Mouse (Mus musculus) forebrain, embryonic 14.5 days (tissue): Measurements from ENCODE around the gene Lrrc75b. TPM values are rescaled to one million over a fixed set of nuclear protein-coding genes. Genes with fewer than 3 reads are reported as not detected.

Experiments
- ATAC-seq: fragments of 200-750 bp; cut with Nextera tagmentation; 2 replicates; pipeline ENCODE4 v1.8.0; 2017; ENCODE audit warnings: mild to moderate bottlenecking, moderate library complexity
- DNase-seq: peaks from one replicate; pipeline ENCODE4 v3.0.0-alpha.2; 2015; ENCODE audit warnings: low spot score
- H3K27ac ChIP-seq: fragments of 300-500 bp; sonication (generic); 2 replicates; pipeline ENCODE4 v1.5.1; 2014; ENCODE audit warnings: low read depth, mild to moderate bottlenecking, control low read depth, low read length, moderate library complexity
- H3K27me3 ChIP-seq: fragments of 300-500 bp; sonication (generic); replicated peaks from 2 replicates; pipeline ENCODE4 v1.6.1; 2014; ENCODE audit warnings: low read length, control low read depth, mixed read lengths; ENCODE audit not compliant: control insufficient read depth, insufficient read depth
- H3K36me3 ChIP-seq: fragments of 300-500 bp; sonication (generic); 2 replicates; pipeline ENCODE4 v1.6.1; 2014; ENCODE audit warnings: low read length, control low read depth; ENCODE audit not compliant: control insufficient read depth, insufficient read depth
- H3K4me1 ChIP-seq: fragments of 300-500 bp; sonication (generic); 2 replicates; pipeline ENCODE4 v1.6.1; 2014; ENCODE audit warnings: antibody characterized with exemption, low read length, control low read depth; ENCODE audit not compliant: control insufficient read depth, insufficient read depth
- H3K4me2 ChIP-seq: fragments of 300-500 bp; sonication (generic); 2 replicates; pipeline ENCODE4 v1.6.1; 2014; ENCODE audit warnings: mild to moderate bottlenecking, control low read depth, low read length
- H3K4me3 ChIP-seq: fragments of 300-500 bp; sonication (generic); 2 replicates; pipeline ENCODE4 v1.5.1; 2014; ENCODE audit warnings: low read depth, low read length, control low read depth
- H3K9ac ChIP-seq: fragments of 300-500 bp; sonication (generic); 2 replicates; pipeline ENCODE4 v1.6.1; 2014; ENCODE audit warnings: mild to moderate bottlenecking, low read length, control low read depth, moderate library complexity
- H3K9me3 ChIP-seq: fragments of 300-500 bp; sonication (generic); replicated peaks from 2 replicates; pipeline ENCODE4 v1.6.1; 2016; ENCODE audit warnings: low read length, control low read depth, mixed read lengths; ENCODE audit not compliant: control insufficient read depth
- WGBS: fragments of 180-500 bp; shearing (Covaris S2); extraction: QIAGEN DNeasy Blood & Tissue Kit; methylation state at CpG from one replicate; pipeline ENCODE4 v1.1.7; 2014; 5-methylcytosine and 5-hydroxymethylcytosine counted together
- polyA plus RNA-seq: library from polyadenylated mRNA; unstranded; fragments of >200 nt; fragmentation: Nextera tagmentation; extraction: Ambion mirVana; gene quantifications from 2 replicates; pipeline ENCODE4 v1.2.1, GENCODE M21; 2014

Gene Lrrc75b
- 15.7 and 18.8 TPM in 2 replicates for polyA plus RNA-seq

DNA sequence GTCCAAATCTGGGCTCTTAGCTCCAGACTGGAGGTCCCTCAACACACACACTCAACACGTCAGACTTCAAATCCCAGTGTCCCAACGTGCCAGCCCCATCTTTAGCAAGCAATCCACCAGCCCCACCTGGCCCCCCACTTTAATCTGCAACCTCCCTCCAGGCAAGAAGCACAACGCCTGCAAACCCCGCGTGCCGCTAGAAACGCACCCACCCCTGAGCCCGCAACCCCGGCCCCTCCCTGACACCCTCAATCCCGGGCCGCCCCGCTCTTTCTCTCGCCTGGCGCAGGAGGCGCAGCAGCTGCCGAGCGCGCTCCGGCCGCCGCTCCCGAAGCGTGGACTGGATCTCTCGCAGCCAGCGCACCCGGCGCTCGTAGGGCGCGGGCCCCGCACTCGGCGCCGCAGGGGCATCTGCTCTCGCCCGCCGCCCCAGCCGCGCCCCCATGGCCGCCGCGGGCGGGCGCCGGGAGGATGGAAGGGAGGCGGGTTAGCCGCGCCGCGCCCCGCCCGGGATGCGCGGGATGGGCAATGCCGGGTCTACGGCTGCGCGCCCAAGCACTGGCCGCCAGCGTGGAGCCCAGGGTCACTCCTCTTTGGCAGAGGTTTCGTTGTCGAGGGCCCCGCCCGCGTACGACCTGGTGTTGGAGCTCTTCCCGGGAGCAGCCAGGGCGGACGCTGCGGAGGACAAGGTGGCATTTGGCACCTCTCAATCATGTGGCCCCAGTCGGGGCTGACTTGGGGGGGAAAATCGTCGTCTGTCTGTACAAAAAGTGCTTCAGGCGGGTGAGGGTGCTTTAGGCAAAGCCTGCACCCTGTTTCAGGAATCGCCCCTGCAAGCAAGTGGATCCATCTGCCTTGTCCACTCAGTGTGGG is at the start of gene Lrrc75b:
Gene Lrrc75b (minus strand): TSS at position 655 of the 873 bp plus-strand sequence.
- Histone ChIP-seq H3K4me3 (peak within 1 kb of the TSS; percentile 63), H3K36me3 (peaks cover 17% of the 10 kb centered on the region; the same call in 1 of the 2 replicates), H3K9me3 (no peaks in the 10 kb centered on the region), H3K4me1 (peaks cover 39% of the 10 kb centered on the region), H3K4me2 (peak within 1 kb of the TSS; percentile 88), H3K27ac (peak within 1 kb of the TSS; percentile 89), H3K27me3 (no peaks in the 10 kb centered on the region), H3K9ac (peak within 1 kb of the TSS; percentile 89)
- DNase-seq = peak; percentile 62
- peak; percentile 40 for ATAC-seq
- under 1% methylated on average over 59 of the region's 75 CpGs for WGBS

DNA sequence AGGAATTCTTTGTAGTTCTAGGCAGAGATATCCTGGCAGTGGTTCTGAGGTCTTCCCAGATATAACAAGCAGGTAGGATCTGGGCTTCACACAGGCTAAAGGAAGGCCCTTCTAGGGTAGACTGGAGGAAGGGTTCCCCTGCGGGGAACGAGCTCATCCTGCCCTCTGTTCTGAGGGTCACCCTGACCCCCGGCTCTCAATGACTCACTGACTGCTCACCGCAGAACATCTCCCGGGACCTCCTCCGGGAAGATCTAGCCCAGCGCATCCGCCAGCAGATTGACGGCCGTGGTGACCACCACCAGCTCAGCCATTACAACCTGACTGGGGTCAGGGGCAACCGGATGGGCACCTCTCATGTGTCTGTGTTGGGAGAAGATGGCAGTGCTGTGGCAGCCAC is 48.8 kb upstream of the Lrrc75b start:
- DNase-seq (no peak), ATAC-seq (no peak)
- Histone ChIP-seq H3K27ac (no peak overlapping the region), H3K4me1 (no peaks in the 10 kb centered on the region), H3K36me3 (no peaks in the 10 kb centered on the region), H3K27me3 (no peaks in the 10 kb centered on the region), H3K4me3 (no peak overlapping the region), H3K9me3 (no peaks in the 10 kb centered on the region), H3K4me2 (no peak overlapping the region), H3K9ac (no peak overlapping the region)
- 93% methylated on average over 11 of the region's 11 CpGs for WGBS

GRCm38 (mm10) chr10:75607253-75607652 is 47.1 kb upstream of the Lrrc75b start:
- ATAC-seq = no peak
- H3K36me3 ChIP-seq = no peaks in the 10 kb centered on the region
- no peak overlapping the region for H3K4me2 ChIP-seq
- H3K4me1 ChIP-seq = no peaks in the 10 kb centered on the region
- H3K4me3 ChIP-seq = no peak overlapping the region
- no peak for DNase-seq
- no peak overlapping the region for H3K9ac ChIP-seq
- 86% methylated on average over 4 of the region's 4 CpGs for WGBS
- no peaks in the 10 kb centered on the region for H3K9me3 ChIP-seq
- no peak overlapping the region for H3K27ac ChIP-seq
- no peaks in the 10 kb centered on the region for H3K27me3 ChIP-seq

- WGBS = 47% methylated on average over 11 of the region's 11 CpGs
- Histone ChIP-seq H3K27me3 (no peaks in the 10 kb centered on the region), H3K9me3 (no peaks in the 10 kb centered on the region), H3K36me3 (no peaks in the 10 kb centered on the region), H3K4me2 (no peak overlapping the region), H3K4me3 (no peak overlapping the region), H3K27ac (no peak overlapping the region), H3K9ac (no peak overlapping the region), H3K4me1 (no peaks in the 10 kb centered on the region)
- DNase-seq (no peak), ATAC-seq (no peak)
Observed at GRCm38 (mm10) chr10:75605162-75605846, 45.2 kb upstream of the Lrrc75b start.

GRCm38 (mm10) chr10:75600189-75600730 is 40.1 kb upstream of the Lrrc75b start:
- Histone ChIP-seq H3K36me3 (no peaks in the 10 kb centered on the region), H3K9me3 (0 out of 2 replicates have a peak, but pooled peaks cover 3% of the 10 kb centered on the region), H3K4me1 (no peaks in the 10 kb centered on the region), H3K4me3 (no peak overlapping the region), H3K27ac (no peak overlapping the region), H3K27me3 (no peaks in the 10 kb centered on the region), H3K4me2 (no peak overlapping the region), H3K9ac (no peak overlapping the region)
- DNase-seq (no peak), ATAC-seq (no peak)
- WGBS = 89% methylated on average over 7 of the region's 7 CpGs

DNA sequence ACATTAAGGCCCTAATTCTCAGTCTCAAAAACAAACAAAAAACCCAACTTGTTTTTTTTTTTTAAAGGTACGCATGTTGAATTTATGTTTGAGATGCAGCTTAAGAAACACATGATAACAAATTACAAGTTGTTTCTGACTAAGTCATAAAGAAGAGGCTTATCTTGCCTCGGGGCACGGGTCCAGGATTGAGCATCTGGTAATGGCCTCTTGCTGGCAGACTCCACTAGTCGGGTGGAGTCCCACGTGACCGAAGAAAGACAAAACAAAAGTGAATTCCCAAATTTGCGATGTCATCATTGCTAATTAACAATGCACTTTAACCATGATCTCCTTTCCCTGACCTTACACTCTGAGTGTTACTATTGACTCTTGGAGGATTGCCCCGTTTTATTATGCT is 35.9 kb upstream of the Lrrc75b start:
- Histone ChIP-seq H3K9ac (no peak overlapping the region), H3K4me3 (no peak overlapping the region), H3K9me3 (0 out of 2 replicates have a peak, but pooled peaks cover 3% of the 10 kb centered on the region), H3K4me1 (no peaks in the 10 kb centered on the region), H3K27me3 (no peaks in the 10 kb centered on the region), H3K27ac (no peak overlapping the region), H3K36me3 (no peaks in the 10 kb centered on the region), H3K4me2 (no peak overlapping the region)
- 76% methylated on average over 8 of the region's 8 CpGs for WGBS
- DNase-seq (peak; percentile 62), ATAC-seq (no peak)

GRCm38 (mm10) chr10:75592585-75592984 is 32.5 kb upstream of the Lrrc75b start:
- Histone ChIP-seq H3K4me1 (peaks cover 5% of the 10 kb centered on the region; the same call in 1 of the 2 replicates), H3K9me3 (0 out of 2 replicates have a peak, but pooled peaks cover 3% of the 10 kb centered on the region), H3K27ac (no peak overlapping the region), H3K4me2 (no peak overlapping the region), H3K4me3 (no peak overlapping the region), H3K9ac (no peak overlapping the region), H3K36me3 (no peaks in the 10 kb centered on the region), H3K27me3 (no peaks in the 10 kb centered on the region)
- ATAC-seq = no peak
- DNase-seq = no peak
- 82% methylated on average over 7 of the region's 7 CpGs for WGBS

DNA sequence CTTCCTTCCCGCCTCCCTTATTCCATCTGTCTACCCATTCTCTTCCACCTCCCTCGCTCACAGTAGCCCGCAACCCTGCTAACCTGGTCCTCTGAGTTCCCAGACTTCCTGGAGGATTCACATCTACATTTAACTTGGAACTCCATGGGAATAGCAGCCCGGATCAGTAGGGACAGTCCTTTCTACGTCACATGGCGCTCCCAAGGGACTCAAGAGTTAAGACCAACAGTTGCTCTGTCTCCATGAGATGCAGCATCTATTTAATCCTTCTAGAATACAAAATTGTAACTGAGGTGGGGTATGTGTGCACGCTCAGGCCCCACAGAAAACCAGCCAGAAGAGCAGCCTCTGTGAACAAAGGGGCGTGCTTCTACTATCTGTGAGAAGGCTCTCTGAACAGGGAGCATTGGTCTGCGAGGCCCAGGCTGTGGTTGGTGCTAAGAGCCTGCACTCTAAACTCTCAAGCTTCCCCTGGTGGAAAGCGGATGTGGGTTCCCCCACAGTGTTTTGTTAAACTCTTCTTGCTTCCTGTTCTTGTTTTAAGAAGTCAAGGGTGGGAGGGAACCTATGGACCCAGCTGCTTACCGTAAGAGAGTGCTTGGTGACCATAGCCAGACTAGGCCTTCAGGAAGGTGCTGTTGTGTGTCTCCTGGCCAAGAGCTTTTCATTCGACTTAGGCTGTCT is 31.2 kb upstream of the Lrrc75b start:
- Histone ChIP-seq H3K4me2 (no peak overlapping the region), H3K4me3 (no peak overlapping the region), H3K27ac (no peak overlapping the region), H3K4me1 (peaks cover 5% of the 10 kb centered on the region; the same call in 1 of the 2 replicates), H3K9ac (no peak overlapping the region), H3K27me3 (no peaks in the 10 kb centered on the region), H3K9me3 (no peaks in the 10 kb centered on the region), H3K36me3 (no peaks in the 10 kb centered on the region)
- 81% methylated on average over 12 of the region's 12 CpGs for WGBS
- ATAC-seq (no peak), DNase-seq (no peak)
